Comparison of ENCODE assay signal across 8 mouse cellular contexts in the genomic region with DNA sequence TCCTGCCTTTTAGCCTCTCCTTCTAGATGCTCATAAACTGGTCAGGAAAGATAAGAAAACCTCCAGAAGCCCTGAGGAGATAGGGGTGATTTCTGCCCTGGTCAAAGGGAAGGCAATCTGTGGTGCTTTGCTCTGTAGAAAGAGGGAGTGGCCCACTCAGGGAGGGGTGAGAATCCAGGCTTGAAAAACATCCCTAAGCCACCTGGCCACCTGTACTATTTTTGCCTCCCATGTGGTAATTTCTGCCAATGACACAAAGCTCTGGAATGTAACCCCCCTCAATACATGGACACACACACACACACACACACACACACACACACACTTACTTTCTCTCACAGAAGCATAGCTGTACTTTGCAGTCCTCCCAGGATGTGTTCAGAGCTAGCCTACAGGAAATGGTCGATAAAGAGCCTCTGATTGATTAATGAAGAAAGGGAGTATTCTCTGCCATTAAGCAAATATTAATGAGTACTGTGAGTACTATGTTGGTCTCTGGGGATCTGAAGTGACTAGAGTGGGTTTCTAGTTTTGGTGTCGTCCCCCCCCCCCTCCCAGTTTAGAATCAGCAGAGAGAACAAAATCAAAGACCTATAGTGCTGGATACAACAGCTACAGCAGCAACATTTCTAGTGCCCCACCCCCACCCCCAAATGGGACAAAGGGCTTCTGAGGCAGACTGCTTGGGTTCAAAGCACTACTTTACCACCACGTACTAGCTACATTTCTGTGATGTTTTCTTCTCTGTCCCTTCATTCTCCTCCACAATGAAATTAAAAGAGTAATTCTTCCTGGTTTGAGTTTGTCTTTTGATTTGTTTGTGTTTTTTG. TPM values are rescaled to one million over a fixed set of nuclear protein-coding genes. Genes with fewer than 3 reads are reported as not detected.
DNase-seq lines count a peak whose midpoint lies in the region; ATAC-seq and TF ChIP-seq lines count a peak whose summit lies in the region.

No protein-coding gene starts in this region.

- H3K9me3 ChIP-seq in E14TG2a.4 (ENCODE audit: low read length): no peaks in the 10 kb centered on the region
- no peaks in the 10 kb centered on the region for H3K9me3 ChIP-seq in liver, embryonic 12.5 days (replicated peaks)
- H3K9me3 ChIP-seq in forebrain, embryonic 13.5 days (replicated peaks): no peaks in the 10 kb centered on the region

- peaks cover 28% of the 10 kb centered on the region for H3K36me3 ChIP-seq in E14TG2a.4 (ENCODE audit: insufficient read depth, low read length)
- peaks cover 43% of the 10 kb centered on the region for H3K36me3 ChIP-seq in liver, embryonic 12.5 days
- H3K36me3 ChIP-seq in forebrain, embryonic 13.5 days (ENCODE audit: poor library complexity, severe bottlenecking): peaks cover 8% of the 10 kb centered on the region; the same call in 1 of the 2 replicates

- peak; percentile 23 for DNase-seq in kidney, adult 18-20 months
- DNase-seq in kidney, adult 11 months: no peak
- DNase-seq in brain, adult 2 months (ENCODE audit: low read depth, low spot score): peak; percentile 86
- DNase-seq in right cerebral cortex, postnatal 4 days: no peak
- DNase-seq in adrenal gland, adult 8-10 months: no peak

- 40% methylated on average over 3 of the region's 3 CpGs for WGBS in liver, embryonic 12.5 days (ENCODE audit: insufficient replicate concordance)
- 36% methylated on average over 3 of the region's 3 CpGs for WGBS in forebrain, embryonic 13.5 days

- TF ChIP-seq CTCF in E14TG2a.4 (conservative IDR thresholded peaks at IDR 0.05; ENCODE audit: low read length): no peak

- H3K27ac ChIP-seq in liver, embryonic 12.5 days: peak overlapping the region; percentile 100
- H3K27ac ChIP-seq in forebrain, embryonic 13.5 days: no peak overlapping the region

- peak overlapping the region; percentile 64 for H3K4me2 ChIP-seq in liver, embryonic 12.5 days
- no peak overlapping the region for H3K4me2 ChIP-seq in forebrain, embryonic 13.5 days

- H3K27me3 ChIP-seq in E14TG2a.4 (ENCODE audit: insufficient read depth, low read length): no peaks in the 10 kb centered on the region
- no peaks in the 10 kb centered on the region for H3K27me3 ChIP-seq in liver, embryonic 12.5 days (replicated peaks)
- no peaks in the 10 kb centered on the region for H3K27me3 ChIP-seq in forebrain, embryonic 13.5 days

- peaks cover 97% of the 10 kb centered on the region for H3K4me1 ChIP-seq in E14TG2a.4 (replicated peaks; ENCODE audit: low read depth, low read length)
- peaks cover 97% of the 10 kb centered on the region for H3K4me1 ChIP-seq in liver, embryonic 12.5 days
- peaks cover 9% of the 10 kb centered on the region for H3K4me1 ChIP-seq in forebrain, embryonic 13.5 days

- peak; percentile 85 for ATAC-seq in liver, embryonic 12.5 days
- no peak for ATAC-seq in forebrain, embryonic 13.5 days

- H3K9ac ChIP-seq in liver, embryonic 12.5 days: peak overlapping the region; percentile 64
- no peak overlapping the region for H3K9ac ChIP-seq in forebrain, embryonic 13.5 days

- H3K4me3 ChIP-seq in E14TG2a.4 (replicated peaks; ENCODE audit: low read length): peak overlapping the region; percentile 24; the same call in 1 of the 2 replicates
- H3K4me3 ChIP-seq in liver, embryonic 12.5 days: peak overlapping the region; percentile 33
- H3K4me3 ChIP-seq in forebrain, embryonic 13.5 days: no peak overlapping the region

RNA-seq across cellular contexts. Expression of gene Bcl2l1, which starts 20.0 kb away (rescaled TPM):
- polyA plus RNA-seq in liver, embryonic 12.5 days (2016; fragmentation: Nextera tagmentation; extraction: Ambion mirVana): 127 and 137 TPM in 2 replicates
- polyA plus RNA-seq in forebrain, embryonic 13.5 days (2015; fragmentation: Nextera tagmentation; extraction: Ambion mirVana): 155 and 164 TPM in 2 replicates
- 10 to 100 TPM; 58.5 to 74.6 (median 72.0) TPM for total RNA-seq in adrenal gland, adult 8-10 months (2022)

RNA-seq across cellular contexts. Expression of gene Tpx2, which starts 36.2 kb away (rescaled TPM):
- 88.0 and 89.9 TPM in 2 replicates for polyA plus RNA-seq in liver, embryonic 12.5 days (2016; fragmentation: Nextera tagmentation; extraction: Ambion mirVana)
- polyA plus RNA-seq in forebrain, embryonic 13.5 days (2015; fragmentation: Nextera tagmentation; extraction: Ambion mirVana): 102 and 103 TPM in 2 replicates
- 1 to 10 TPM; 1.9 to 2.1 (median 1.9) TPM for total RNA-seq in adrenal gland, adult 8-10 months (2022)

RNA-seq across cellular contexts. Expression of gene Cox4i2, which starts 57.6 kb away (rescaled TPM):
- polyA plus RNA-seq in liver, embryonic 12.5 days (2016; fragmentation: Nextera tagmentation; extraction: Ambion mirVana): 2.5 and 3.4 TPM in 2 replicates
- 4.4 and 4.8 TPM in 2 replicates for polyA plus RNA-seq in forebrain, embryonic 13.5 days (2015; fragmentation: Nextera tagmentation; extraction: Ambion mirVana)
- total RNA-seq in adrenal gland, adult 8-10 months (2022): 1 to 10 TPM; 1.3 to 4.4 (median 2.7) TPM

Comparison
In these comparisons a context has a peak if more than half of its experiments do, and no peak if none do; other contexts are left out.
1. DNase-seq: peak in kidney, adult 18-20 months (single experiment) and brain, adult 2 months (single experiment); none in kidney, adult 11 months (single experiment), right cerebral cortex, postnatal 4 days (single experiment) and adrenal gland, adult 8-10 months (single experiment).